Mouse (Mus musculus): ENCODE measurements around the gene Gpc3.

DNA sequence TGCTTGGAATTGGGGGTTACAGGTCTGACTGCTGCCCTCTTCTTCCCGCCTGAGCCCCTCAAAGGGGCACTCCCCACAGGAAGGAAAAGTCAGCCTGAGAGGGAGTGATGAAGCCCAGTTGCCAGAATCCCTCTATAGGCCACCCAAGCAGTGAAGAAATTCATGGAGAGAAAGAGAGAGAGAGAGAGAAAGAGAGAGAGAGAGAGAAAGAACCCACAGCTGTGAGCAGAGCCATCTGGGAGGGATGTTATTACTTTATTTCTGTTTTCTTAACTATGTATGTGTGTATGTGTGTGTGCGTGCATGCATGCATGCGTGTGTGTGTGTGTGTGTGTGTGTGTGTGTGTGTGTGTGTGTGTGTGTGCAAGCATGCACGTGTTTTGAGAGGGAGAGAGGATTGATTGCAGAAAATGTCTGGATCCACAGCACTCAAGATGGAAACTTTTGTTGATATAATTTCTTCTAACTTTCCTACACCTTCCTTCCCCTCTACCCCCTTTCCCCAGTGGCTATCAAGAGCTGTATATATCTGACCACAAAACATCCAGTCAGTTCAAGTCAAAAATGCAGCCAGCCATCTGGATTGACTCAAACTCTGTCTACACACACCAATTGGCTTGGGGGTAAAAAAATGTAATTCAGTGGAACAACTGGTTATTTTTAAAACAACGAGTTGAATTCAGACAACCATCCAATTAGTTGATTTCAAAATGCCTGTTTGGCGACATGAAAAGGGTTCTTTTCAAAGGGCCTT lies 13.4 kb upstream of the Gpc3 start:
- TF ChIP-seq GATA1 (IDR thresholded peaks at IDR 0.05; ENCODE audit: borderline replicate concordance, low read length) (no peak), CTCF (IDR thresholded peaks at IDR 0.05; ENCODE audit: low read depth, low read length) (no peak), POLR2AphosphoS5 (IDR thresholded peaks at IDR 0.05; ENCODE audit: insufficient replicate concordance, low read depth, low read length) (no peak)
